Mouse (Mus musculus) T-helper 1 cell (primary cell): ENCODE data around the gene Dnajb1.
"Not testable (repeated sequence)": the region's sequence is repeated elsewhere in the genome, so short reads cannot be mapped to it uniquely, and the experiment has no call there.

Source experiments
- in situ Hi-C: fragments of 300-600 bp; cut with MboI, MseI; formaldehyde crosslinking; loops from one replicate; pipeline ENCODE4 v1.15.1; 2025; ENCODE audit warnings: high pct_unique_total_duplicates

The Dnajb1 gene

GRCm38 (mm10) chr8:83578131-83579055 is 29.6 kb upstream of the Dnajb1 start:
- in situ Hi-C loops, result no loop called here

GRCm38 (mm10) chr8:83579676-83580075 is 28.3 kb upstream of the Dnajb1 start:
- in situ Hi-C loops, result no loop called here

GRCm38 (mm10) chr8:83580826-83581225 is 27.2 kb upstream of the Dnajb1 start:
- in situ Hi-C loops, result no loop called here

GRCm38 (mm10) chr8:83582226-83582625 is 25.8 kb upstream of the Dnajb1 start:
- in situ Hi-C loops, result no loop called here

- in situ Hi-C loops, result no loop called here
Observed at GRCm38 (mm10) chr8:83583236-83583635, 24.8 kb upstream of the Dnajb1 start.

GRCm38 (mm10) chr8:83584771-83585170 is 23.2 kb upstream of the Dnajb1 start:
- in situ Hi-C loops, result no loop called here

GRCm38 (mm10) chr8:83585333-83585732 is 22.7 kb upstream of the Dnajb1 start:
- in situ Hi-C loops, result no loop called here

GRCm38 (mm10) chr8:83587644-83588043 is 20.3 kb upstream of the Dnajb1 start:
- in situ Hi-C loops, result no loop called here

- in situ Hi-C loops, result no loop called here
Observed at GRCm38 (mm10) chr8:83588886-83589285, 19.1 kb upstream of the Dnajb1 start.

GRCm38 (mm10) chr8:83590488-83591023 is 17.4 kb upstream of the Dnajb1 start:
- in situ Hi-C loops, result no loop called here

GRCm38 (mm10) chr8:83592682-83593081 is 15.3 kb upstream of the Dnajb1 start:
- in situ Hi-C loops, result no loop called here

GRCm38 (mm10) chr8:83593325-83594166 is 14.4 kb upstream of the Dnajb1 start:
- in situ Hi-C loops, result no loop called here

GRCm38 (mm10) chr8:83594167-83595049 is 13.6 kb upstream of the Dnajb1 start:
- in situ Hi-C loops, result no loop called here

- in situ Hi-C loops, result not testable (repeated sequence)
Observed at GRCm38 (mm10) chr8:83595050-83595345, 13.0 kb upstream of the Dnajb1 start.

GRCm38 (mm10) chr8:83596369-83596768 is 11.6 kb upstream of the Dnajb1 start:
- in situ Hi-C loops, result no loop called here

GRCm38 (mm10) chr8:83598146-83598545 is 9.8 kb upstream of the Dnajb1 start:
- in situ Hi-C loops, result no loop called here

GRCm38 (mm10) chr8:83599814-83600213 is 8.2 kb upstream of the Dnajb1 start:
- in situ Hi-C loops, result no loop called here

GRCm38 (mm10) chr8:83602650-83603029 is 5.4 kb upstream of the Dnajb1 start:
- in situ Hi-C loops, result no loop called here

GRCm38 (mm10) chr8:83608398-83608829 is 421 bp downstream of the Dnajb1 start:
- in situ Hi-C loops, result no loop called here

- in situ Hi-C loops, result no loop called here
Observed at GRCm38 (mm10) chr8:83609086-83609485, 1.1 kb downstream of the Dnajb1 start.

- in situ Hi-C loops, result no loop called here
Observed at GRCm38 (mm10) chr8:83609547-83610180, 1.7 kb downstream of the Dnajb1 start.
